Mouse (Mus musculus) forebrain, embryonic 12.5 days (tissue): Measurements from ENCODE around the gene Slc25a20. TPM values are rescaled to one million over a fixed set of nuclear protein-coding genes. Genes with fewer than 3 reads are reported as not detected.

Experiments
- ATAC-seq: fragments of 200-750 bp; cut with Nextera tagmentation; 2 replicates; pipeline ENCODE4 v1.8.0; 2017; ENCODE audit warnings: moderate TSS enrichment; ENCODE audit not compliant: low FRiP score
- H3K27ac ChIP-seq: fragments of 300-500 bp; sonication (generic); 2 replicates; pipeline ENCODE4 v1.5.1; 2016; ENCODE audit warnings: mild to moderate bottlenecking
- H3K27me3 ChIP-seq: fragments of 300-500 bp; sonication (generic); 2 replicates; pipeline ENCODE4 v1.6.1; 2016; ENCODE audit warnings: mild to moderate bottlenecking
- H3K36me3 ChIP-seq: fragments of 300-500 bp; sonication (generic); replicated peaks from 2 replicates; pipeline ENCODE4 v1.6.1; 2016; ENCODE audit warnings: mild to moderate bottlenecking
- H3K4me1 ChIP-seq: fragments of 300-500 bp; sonication (generic); 2 replicates; pipeline ENCODE4 v1.6.1; 2016
- H3K4me2 ChIP-seq: fragments of 300-500 bp; sonication (generic); 2 replicates; pipeline ENCODE4 v1.6.1; 2016; ENCODE audit warnings: mild to moderate bottlenecking, moderate library complexity
- H3K4me3 ChIP-seq: fragments of 300-500 bp; sonication (generic); replicated peaks from 2 replicates; pipeline ENCODE4 v1.5.1; 2016; ENCODE audit warnings: mild to moderate bottlenecking
- H3K9ac ChIP-seq: fragments of 300-500 bp; sonication (generic); 2 replicates; pipeline ENCODE4 v1.6.1; 2016; ENCODE audit warnings: mild to moderate bottlenecking
- H3K9me3 ChIP-seq: fragments of 300-500 bp; sonication (generic); 2 replicates; pipeline ENCODE4 v1.6.1; 2016
- WGBS: fragments of 180-500 bp; shearing (Covaris S2); methylation state at CpG from one replicate; pipeline ENCODE4 v1.1.7; 2016; 5-methylcytosine and 5-hydroxymethylcytosine counted together
- microRNA-seq: library from miRNA; unstranded; fragments of <30 nt; microRNA quantifications from one replicate; pipeline ENCODE4, GENCODE M21; 2017
- polyA plus RNA-seq: library from polyadenylated mRNA; unstranded; fragments of >200 nt; fragmentation: Nextera tagmentation; extraction: Ambion mirVana; gene quantifications from 2 replicates; pipeline ENCODE4 v1.2.1, GENCODE M21; 2016

Slc25a20 gene
- polyA plus RNA-seq, 1 experiment from 2014 or later = 37.0 TPM

- H3K4me3 ChIP-seq = no peak overlapping the region
- no peak overlapping the region for H3K4me2 ChIP-seq
- no peak overlapping the region for H3K9ac ChIP-seq
- 82% methylated on average over 7 of the region's 7 CpGs for WGBS
- H3K27me3 ChIP-seq = no peaks in the 10 kb centered on the region
- no peaks in the 10 kb centered on the region for H3K4me1 ChIP-seq
- H3K9me3 ChIP-seq = no peaks in the 10 kb centered on the region
- H3K36me3 ChIP-seq = no peaks in the 10 kb centered on the region
- no peak for ATAC-seq
- no peak overlapping the region for H3K27ac ChIP-seq
Measured at GRCm38 (mm10) chr9:108710767-108711166, 48.9 kb downstream of the Slc25a20 start.

DNA sequence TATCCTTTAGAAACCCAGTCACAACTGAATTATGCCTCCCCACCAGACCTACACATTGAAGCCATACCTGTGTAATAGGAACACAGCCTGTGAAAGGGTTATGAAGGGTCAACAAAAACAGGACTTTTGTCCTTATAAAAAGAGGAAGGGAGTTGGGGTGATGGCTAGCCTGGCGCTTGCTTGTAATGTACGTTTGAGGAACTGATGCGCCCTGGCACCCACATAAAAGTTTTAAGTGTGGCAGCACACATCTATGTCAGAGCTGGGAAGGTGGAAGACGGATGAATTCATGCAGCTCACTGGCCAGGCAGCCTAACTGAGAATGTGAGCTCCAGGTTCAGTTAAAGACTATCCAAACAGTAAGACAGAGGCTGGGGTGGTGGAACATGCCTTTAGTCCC is 54.3 kb downstream of the Slc25a20 start:
- Histone ChIP-seq H3K27me3 (no peaks in the 10 kb centered on the region), H3K27ac (no peak overlapping the region), H3K9me3 (no peaks in the 10 kb centered on the region), H3K4me2 (no peak overlapping the region), H3K4me3 (no peak overlapping the region), H3K4me1 (no peaks in the 10 kb centered on the region), H3K36me3 (peaks cover 27% of the 10 kb centered on the region), H3K9ac (no peak overlapping the region)
- 94% methylated on average over 4 of the region's 4 CpGs for WGBS
- no peak for ATAC-seq

DNA sequence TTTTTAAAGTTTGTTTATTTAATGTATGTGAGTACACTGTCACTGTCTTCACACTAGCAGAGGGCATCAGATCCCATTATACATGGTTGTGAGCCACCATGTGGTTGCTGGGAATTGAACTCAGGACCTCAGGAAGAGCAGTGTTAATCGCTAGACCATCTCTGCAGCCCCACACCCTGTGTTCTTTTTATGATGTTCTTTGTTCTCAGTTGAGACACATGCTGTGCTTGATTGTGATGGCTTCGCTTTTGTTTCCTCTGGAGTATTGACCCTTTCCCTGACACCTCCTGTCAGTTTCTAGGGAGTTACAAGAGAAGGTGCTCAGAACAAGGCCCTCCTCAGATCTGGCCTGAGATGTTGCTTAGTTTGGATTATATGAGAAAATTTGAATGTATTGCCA is 61.9 kb downstream of the Slc25a20 start:
- Histone ChIP-seq H3K4me1 (no peaks in the 10 kb centered on the region), H3K9me3 (no peaks in the 10 kb centered on the region), H3K9ac (no peak overlapping the region), H3K4me2 (no peak overlapping the region), H3K27me3 (no peaks in the 10 kb centered on the region), H3K36me3 (peaks cover 24% of the 10 kb centered on the region), H3K27ac (no peak overlapping the region), H3K4me3 (no peak overlapping the region)
- ATAC-seq = no peak
- 21% methylated on average over 2 of the region's 2 CpGs for WGBS

- H3K4me2 ChIP-seq = no peak overlapping the region
- no peaks in the 10 kb centered on the region for H3K27me3 ChIP-seq
- no peak for ATAC-seq
- H3K4me1 ChIP-seq = no peaks in the 10 kb centered on the region
- 89% methylated on average over 5 of the region's 5 CpGs for WGBS
- H3K9me3 ChIP-seq = no peaks in the 10 kb centered on the region
- H3K4me3 ChIP-seq = no peak overlapping the region
- peaks cover 10% of the 10 kb centered on the region for H3K36me3 ChIP-seq
- H3K9ac ChIP-seq = no peak overlapping the region
- no peak overlapping the region for H3K27ac ChIP-seq
Measured at GRCm38 (mm10) chr9:108726116-108726515, 64.2 kb downstream of the Slc25a20 start.

- no peak for ATAC-seq
- Histone ChIP-seq H3K9ac (no peak overlapping the region), H3K27me3 (no peaks in the 10 kb centered on the region), H3K9me3 (no peaks in the 10 kb centered on the region), H3K4me2 (no peak overlapping the region), H3K36me3 (peaks cover 7% of the 10 kb centered on the region), H3K4me1 (no peaks in the 10 kb centered on the region), H3K27ac (no peak overlapping the region), H3K4me3 (no peak overlapping the region)
Measured at GRCm38 (mm10) chr9:108729050-108729449, 67.2 kb downstream of the Slc25a20 start.

- no peak for ATAC-seq
- H3K36me3 ChIP-seq = peaks cover 30% of the 10 kb centered on the region
Measured at GRCm38 (mm10) chr9:108732462-108732861, 70.6 kb downstream of the Slc25a20 start.

More at GRCm38 (mm10) chr9:108732462-108732861, 70.6 kb downstream of the Slc25a20 start:
- Histone ChIP-seq H3K4me3 (no peak overlapping the region), H3K4me2 (no peak overlapping the region), H3K9me3 (no peaks in the 10 kb centered on the region), H3K4me1 (no peaks in the 10 kb centered on the region), H3K9ac (no peak overlapping the region), H3K27ac (no peak overlapping the region), H3K27me3 (no peaks in the 10 kb centered on the region)

Small RNAs within 50 kb of the gene (microRNA-seq; reads per million reads assigned to microRNA genes)
- gene Gm26298 = not detected

Other genes with a start within 250 kb of the Slc25a20 start
- 1.1 and 1.4 TPM in 2 replicates for gene Ccdc36, start 233.6 kb upstream of the Slc25a20 start, polyA plus RNA-seq
- not detected in 2 replicates for gene BC048562, start 225.6 kb upstream of the Slc25a20 start, polyA plus RNA-seq
- 44.1 and 49.0 TPM in 2 replicates for gene Ccdc71, start 201.6 kb upstream of the Slc25a20 start, polyA plus RNA-seq
- gene Klhdc8b, start 200.5 kb upstream of the Slc25a20 start, polyA plus RNA-seq = 67.6 and 70.0 TPM in 2 replicates
- 37.9 and 39.5 TPM in 2 replicates for gene Lamb2, start 182.4 kb upstream of the Slc25a20 start, polyA plus RNA-seq
- gene Usp19, start 171.5 kb upstream of the Slc25a20 start, polyA plus RNA-seq = 101 and 103 TPM in 2 replicates
- gene Qars, start 154.4 kb upstream of the Slc25a20 start, polyA plus RNA-seq = 85.7 and 91.4 TPM in 2 replicates
- 170 and 171 TPM in 2 replicates for gene Qrich1, start 145.3 kb upstream of the Slc25a20 start, polyA plus RNA-seq
- 149 and 159 TPM in 2 replicates for gene Impdh2, start 101.8 kb upstream of the Slc25a20 start, polyA plus RNA-seq
- 54.5 and 58.3 TPM in 2 replicates for gene Ndufaf3, start 94.7 kb upstream of the Slc25a20 start, polyA plus RNA-seq
- 225 and 235 TPM in 2 replicates for gene Dalrd3, start 92.2 kb upstream of the Slc25a20 start, polyA plus RNA-seq
- gene Wdr6, start 83.3 kb upstream of the Slc25a20 start, polyA plus RNA-seq = 254 and 285 TPM in 2 replicates
- 16.2 and 18.4 TPM in 2 replicates for gene P4htm, start 64.4 kb upstream of the Slc25a20 start, polyA plus RNA-seq
- gene Arih2, start 12.7 kb upstream of the Slc25a20 start, polyA plus RNA-seq = 56.4 and 57.9 TPM in 2 replicates
- 55.8 and 56.9 TPM in 2 replicates for gene Prkar2a, start 27.2 kb downstream of the Slc25a20 start, polyA plus RNA-seq
- gene Ip6k2, start 121.7 kb downstream of the Slc25a20 start, polyA plus RNA-seq = 124 and 140 TPM in 2 replicates
- gene Nckipsd, start 146.3 kb downstream of the Slc25a20 start, polyA plus RNA-seq = 14.3 and 17.3 TPM in 2 replicates
- gene Celsr3, start 164.2 kb downstream of the Slc25a20 start, polyA plus RNA-seq = 13.0 and 14.2 TPM in 2 replicates
- 12.4 and 13.1 TPM in 2 replicates for gene Slc26a6, start 191.2 kb downstream of the Slc25a20 start, polyA plus RNA-seq